Mouse (Mus musculus) spleen, adult 2 months (tissue): ENCODE data around the gene Plekhh3. TPM values are rescaled to one million over a fixed set of nuclear protein-coding genes. Genes with fewer than 3 reads are reported as not detected.

Experiments used
- DNase-seq, 2 experiments: peaks; one replicate each; pipeline versions ENCODE4 v3.0.0 to v3.0.0-alpha.2; 2012 to 2021; ENCODE audit warnings: low spot score in 2 of 2, low read depth in 1 of 2
- H3K27ac ChIP-seq: fragments of 200-500 bp; 2 replicates; pipeline ENCODE4 v1.5.1; 2012; ENCODE audit warnings: low read length, inconsistent platforms; ENCODE audit not compliant: insufficient read depth
- H3K27me3 ChIP-seq: fragments of 200-500 bp; 2 replicates; pipeline ENCODE4 v1.6.1; 2012; ENCODE audit warnings: mild to moderate bottlenecking, moderate library complexity, low read length, inconsistent platforms; ENCODE audit not compliant: control insufficient read depth, insufficient read depth
- H3K36me3 ChIP-seq: fragments of 200-500 bp; 2 replicates; pipeline ENCODE4 v1.6.1; 2012; ENCODE audit warnings: mild to moderate bottlenecking, low read length, inconsistent platforms; ENCODE audit not compliant: control insufficient read depth, insufficient read depth
- H3K4me1 ChIP-seq: fragments of 200-500 bp; 2 replicates; pipeline ENCODE4 v1.6.1; 2011; ENCODE audit warnings: inconsistent platforms; ENCODE audit not compliant: control insufficient read depth, insufficient read depth, insufficient read length
- H3K4me3 ChIP-seq: fragments of 200-500 bp; 2 replicates; pipeline ENCODE4 v1.5.1; 2011; ENCODE audit warnings: mild to moderate bottlenecking, inconsistent platforms; ENCODE audit not compliant: insufficient read depth, insufficient read length; ENCODE audit errors: extremely low read depth
- CTCF ChIP-seq: fragments of 200-500 bp; IDR thresholded peaks from 2 replicates; pipeline ENCODE4 v1.5.1; 2011; ENCODE audit warnings: mild to moderate bottlenecking, inconsistent platforms; ENCODE audit not compliant: insufficient read depth, insufficient read length, insufficient replicate concordance; ENCODE audit errors: extremely low read depth
- POLR2A ChIP-seq: fragments of 200-500 bp; IDR thresholded peaks from 2 replicates; pipeline ENCODE4 v1.6.1; 2011; ENCODE audit warnings: low read depth, low read length, inconsistent platforms
- WGBS: fragments of 180-500 bp; shearing (Covaris S2); methylation state at CpG from one replicate; pipeline ENCODE4 v1.1.7; 2018; 5-methylcytosine and 5-hydroxymethylcytosine counted together
- polyA plus RNA-seq: library from polyadenylated mRNA; depleted of rRNA; stranded (reverse); fragments of >200 nt; gene quantifications from 2 replicates; pipeline ENCODE4 v1.2.3, GENCODE M21; 2012

Gene Plekhh3
- polyA plus RNA-seq, 1 experiment, result 5.8 TPM

DNA sequence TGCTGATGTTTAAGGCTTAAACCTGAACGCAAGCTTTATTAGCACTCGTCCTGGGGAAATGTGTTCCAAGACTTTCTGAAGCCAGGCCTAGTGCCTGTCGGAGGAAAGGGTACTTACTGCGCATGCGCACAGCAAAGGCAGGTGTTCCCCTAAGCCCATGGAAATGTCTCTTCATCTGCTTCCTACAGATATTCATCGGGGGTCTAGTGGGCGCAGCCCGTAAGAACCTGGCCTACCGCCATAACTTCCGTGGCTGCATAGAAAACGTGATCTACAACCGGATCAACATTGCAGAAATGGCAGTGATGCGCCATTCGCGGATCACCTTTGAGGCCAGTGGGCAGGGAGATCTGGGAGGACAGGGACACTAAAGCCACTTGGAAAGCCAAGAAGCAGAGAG is 8.2 kb upstream of the Plekhh3 start:
- no peaks in the 10 kb centered on the region for H3K36me3 ChIP-seq
- TF ChIP-seq CTCF, result no peak
- no peak for TF ChIP-seq POLR2A
- DNase-seq, result no peak
- H3K4me3 ChIP-seq, result no peak overlapping the region
- H3K27me3 ChIP-seq, result peaks cover 7% of the 10 kb centered on the region; the same call in 1 of the 2 replicates
- 86% methylated on average over 15 of the region's 15 CpGs for WGBS
- peaks cover 17% of the 10 kb centered on the region; the same call in 1 of the 2 replicates for H3K4me1 ChIP-seq
- no peak overlapping the region for H3K27ac ChIP-seq

GRCm38 (mm10) chr11:101178061-101179058 is 7.2 kb upstream of the Plekhh3 start:
- TF ChIP-seq POLR2A (no peak), CTCF (no peak)
- DNase-seq, result no peak
- no peak overlapping the region for H3K27ac ChIP-seq
- WGBS, result 67% methylated on average over 36 of the region's 36 CpGs
- peaks cover 23% of the 10 kb centered on the region for H3K4me1 ChIP-seq
- H3K4me3 ChIP-seq, result no peak overlapping the region
- H3K36me3 ChIP-seq, result no peaks in the 10 kb centered on the region
- H3K27me3 ChIP-seq, result peaks cover 7% of the 10 kb centered on the region; the same call in 1 of the 2 replicates

DNA sequence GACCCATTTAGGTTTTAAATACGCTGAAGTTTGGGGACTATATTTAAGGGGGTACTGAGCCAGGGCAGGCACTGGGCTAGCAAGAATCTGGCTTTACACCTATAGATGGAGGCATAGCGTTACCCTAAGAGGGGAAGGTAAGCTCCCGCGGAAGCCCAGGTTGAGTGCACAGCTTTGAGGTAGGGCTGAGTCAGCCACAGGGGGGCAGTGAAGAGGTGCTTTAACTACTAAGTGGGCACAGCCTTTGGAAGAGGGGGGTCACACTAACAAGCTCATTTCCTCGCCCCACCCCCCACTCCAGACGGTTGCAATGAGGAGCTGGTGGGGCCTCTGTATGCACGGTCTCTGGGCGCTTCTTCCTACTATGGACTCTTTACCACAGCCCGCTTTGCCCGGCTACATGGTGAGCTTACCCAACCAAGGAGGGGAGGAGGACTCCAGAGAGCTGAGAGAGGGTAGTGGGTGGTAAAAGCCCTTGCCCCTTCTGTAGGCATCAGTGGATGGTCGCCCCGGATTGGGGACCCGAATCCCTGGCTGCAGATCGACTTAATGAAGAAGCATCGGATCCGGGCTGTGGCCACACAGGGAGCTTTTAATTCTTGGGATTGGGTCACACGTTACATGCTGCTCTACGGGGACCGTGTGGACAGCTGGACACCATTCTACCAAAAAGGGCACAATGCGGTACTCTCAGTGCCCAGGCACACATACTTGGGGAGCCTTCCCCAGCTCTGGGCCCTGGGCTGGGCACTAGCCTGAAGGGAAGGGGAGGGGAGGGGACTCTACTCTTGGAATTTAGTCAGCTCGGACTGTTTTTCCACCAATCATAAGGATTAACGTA is 6.0 kb upstream of the Plekhh3 start:
- peak in 1 of 2 experiments; percentile 75 for DNase-seq
- no peak overlapping the region for H3K27ac ChIP-seq
- H3K27me3 ChIP-seq, result peaks cover 9% of the 10 kb centered on the region
- TF ChIP-seq POLR2A (no peak), CTCF (peak; percentile 69; the same call in 1 of the 2 replicates)
- WGBS, result 44% methylated on average over 22 of the region's 22 CpGs
- no peak overlapping the region for H3K4me3 ChIP-seq
- H3K4me1 ChIP-seq, result peaks cover 29% of the 10 kb centered on the region
- H3K36me3 ChIP-seq, result no peaks in the 10 kb centered on the region

GRCm38 (mm10) chr11:101176117-101176691 is 5.1 kb upstream of the Plekhh3 start:
- TF ChIP-seq CTCF (no peak), POLR2A (no peak)
- Histone ChIP-seq H3K27me3 (peaks cover 10% of the 10 kb centered on the region), H3K4me1 (peaks cover 30% of the 10 kb centered on the region), H3K4me3 (no peak overlapping the region), H3K36me3 (no peaks in the 10 kb centered on the region), H3K27ac (no peak overlapping the region)
- 6% methylated on average over 25 of the region's 25 CpGs for WGBS
- DNase-seq, result no peak

DNA sequence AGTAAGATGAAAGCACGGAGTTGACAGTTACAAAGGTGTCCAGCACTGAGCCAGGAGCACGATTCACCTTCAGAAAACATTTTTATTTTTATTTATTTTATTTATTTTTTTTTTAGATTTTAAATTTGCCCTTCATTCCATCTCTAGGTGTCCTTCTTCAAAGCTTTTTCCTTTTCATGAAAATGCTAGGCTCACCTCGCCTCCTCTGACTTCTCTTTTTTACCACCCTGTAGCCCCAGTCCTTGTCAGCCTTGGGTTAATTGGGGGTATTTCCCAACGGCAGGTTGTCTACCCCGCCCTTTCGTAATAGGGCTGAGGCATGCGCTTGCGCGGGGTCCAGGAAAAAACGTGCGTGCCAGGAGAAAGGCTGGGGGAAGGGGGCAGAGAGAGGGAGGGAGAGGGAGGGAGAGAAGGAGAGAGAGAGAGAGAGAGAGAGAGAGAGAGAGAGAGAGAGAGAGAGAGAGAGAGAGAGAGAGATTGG is 4.5 kb upstream of the Plekhh3 start:
- no peak for TF ChIP-seq POLR2A
- no peak for TF ChIP-seq CTCF
- Histone ChIP-seq H3K4me1 (peaks cover 32% of the 10 kb centered on the region), H3K36me3 (no peaks in the 10 kb centered on the region), H3K27me3 (peaks cover 14% of the 10 kb centered on the region), H3K4me3 (no peak overlapping the region), H3K27ac (no peak overlapping the region)
- DNase-seq, result no peak
- 8% methylated on average over 11 of the region's 11 CpGs for WGBS
